Mouse (Mus musculus) c-Kit-positive CD71-positive TER-119-negative erythroid progenitor cells, embryonic 14.5 days (primary cell): ENCODE measurements around the gene Plekhg1.

Experiments
- DNase-seq: peaks from one replicate; pipeline ENCODE4 v3.0.0-alpha.2; 2013; ENCODE audit warnings: low read depth

Gene Plekhg1

DNA sequence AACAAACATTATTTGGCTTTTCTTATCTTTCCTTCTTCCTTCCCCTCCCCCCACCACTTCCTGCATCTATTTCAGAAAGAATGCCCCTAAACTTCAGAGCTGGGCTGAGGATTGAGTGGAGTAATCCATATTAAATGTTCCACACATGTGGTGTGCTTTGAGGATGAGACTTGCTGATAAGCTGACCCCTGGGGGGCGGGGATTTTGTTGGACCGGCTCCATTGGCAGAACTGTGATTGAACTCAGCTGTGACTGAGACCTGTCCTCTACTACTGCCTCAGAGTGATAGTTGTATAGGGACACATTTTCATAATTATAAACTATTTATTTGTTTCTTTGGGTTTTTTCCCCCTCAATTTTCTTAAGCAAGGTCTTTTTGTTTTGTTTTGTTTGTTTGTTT is 2.9 kb downstream of the Plekhg1 start:
- DNase-seq = no peak

DNA sequence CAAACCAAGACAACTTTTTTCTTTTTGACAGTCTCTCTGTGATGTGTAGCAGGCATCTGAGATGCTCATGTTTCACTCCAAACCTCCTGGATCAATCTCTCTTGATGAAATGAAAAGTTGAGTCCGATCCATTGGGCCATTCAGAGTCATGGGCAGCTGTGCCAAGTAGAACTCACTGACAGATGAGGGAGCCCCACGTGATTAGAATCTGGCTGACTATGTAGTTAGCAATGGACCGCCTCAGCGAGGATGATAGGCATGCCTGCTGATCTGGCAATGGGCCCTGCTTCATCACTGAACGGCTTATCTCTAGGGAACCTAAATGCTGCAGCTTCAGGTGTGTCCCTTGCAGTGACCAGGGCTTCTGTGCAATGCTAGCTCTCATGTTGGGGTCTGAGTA is 3.7 kb downstream of the Plekhg1 start:
- no peak for DNase-seq

- no peak for DNase-seq
These were observed 6.8 kb downstream of the Plekhg1 start for GRCm38 (mm10) chr10:3746794-3747518.

DNA sequence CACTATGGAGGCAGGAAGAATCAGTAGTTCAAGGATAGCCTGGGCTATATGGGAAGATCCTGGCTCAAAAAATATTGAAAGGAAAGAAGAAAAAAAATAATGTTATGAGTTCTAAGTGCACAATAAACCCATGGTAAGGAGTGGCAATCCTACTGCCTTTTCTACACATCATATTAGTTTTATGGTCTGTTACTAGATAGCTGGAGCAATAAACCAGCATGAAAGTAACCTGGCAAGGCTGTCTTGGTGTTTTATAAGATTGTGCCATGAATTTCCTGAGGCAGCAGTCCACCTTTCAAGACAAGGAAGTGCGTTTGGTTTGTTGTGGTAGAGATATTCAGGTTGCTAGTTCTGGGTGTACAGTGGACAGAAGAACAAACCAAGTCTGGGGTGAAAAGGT is 9.4 kb downstream of the Plekhg1 start:
- no peak for DNase-seq

GRCm38 (mm10) chr10:3761992-3762391 is 21.8 kb downstream of the Plekhg1 start:
- DNase-seq = no peak

GRCm38 (mm10) chr10:3763199-3763598 is 23.0 kb downstream of the Plekhg1 start:
- DNase-seq = no peak

DNA sequence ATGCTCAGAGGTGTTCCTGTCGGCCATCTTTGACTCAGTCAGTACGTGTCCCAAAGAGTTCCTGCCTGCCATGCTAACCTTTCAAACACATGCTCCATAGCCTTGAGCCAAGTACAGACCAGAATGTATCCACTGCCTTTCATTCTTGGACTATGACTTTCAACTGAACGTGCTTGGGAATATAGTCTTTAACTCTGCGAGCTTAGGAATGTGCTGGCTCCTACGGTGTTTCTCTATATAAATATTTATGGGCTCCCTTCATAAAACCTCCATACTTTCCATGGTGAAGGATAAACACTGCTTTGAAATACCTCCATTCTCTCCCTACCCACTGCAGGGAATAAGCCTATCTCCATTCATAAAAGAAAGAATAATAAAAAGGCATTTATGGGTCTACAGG is 29.0 kb downstream of the Plekhg1 start:
- no peak for DNase-seq

DNA sequence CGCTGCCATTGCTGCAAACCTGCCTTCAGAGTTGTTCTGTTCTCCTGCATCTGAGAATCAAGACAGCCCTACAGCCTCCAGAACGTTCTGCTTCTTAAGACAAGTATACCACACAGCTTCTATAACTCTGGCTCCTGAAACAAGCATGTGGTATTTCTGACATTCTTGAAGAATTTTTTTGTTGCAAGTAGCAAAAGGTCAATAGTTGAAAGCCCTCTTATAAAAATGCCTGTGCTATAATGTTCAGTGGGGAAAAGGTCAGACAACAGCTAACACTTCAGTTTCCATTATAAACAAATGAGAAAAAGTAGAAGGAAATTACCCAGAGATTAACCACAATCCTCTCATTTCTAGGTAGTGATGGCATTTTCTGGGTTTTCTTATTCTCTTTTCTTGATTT is 34.2 kb downstream of the Plekhg1 start:
- no peak for DNase-seq

- no peak for DNase-seq
These were observed 36.6 kb downstream of the Plekhg1 start for GRCm38 (mm10) chr10:3776761-3777160.

GRCm38 (mm10) chr10:3785362-3785761 is 45.2 kb downstream of the Plekhg1 start:
- no peak for DNase-seq

GRCm38 (mm10) chr10:3786531-3786930 is 46.4 kb downstream of the Plekhg1 start:
- DNase-seq = no peak

DNA sequence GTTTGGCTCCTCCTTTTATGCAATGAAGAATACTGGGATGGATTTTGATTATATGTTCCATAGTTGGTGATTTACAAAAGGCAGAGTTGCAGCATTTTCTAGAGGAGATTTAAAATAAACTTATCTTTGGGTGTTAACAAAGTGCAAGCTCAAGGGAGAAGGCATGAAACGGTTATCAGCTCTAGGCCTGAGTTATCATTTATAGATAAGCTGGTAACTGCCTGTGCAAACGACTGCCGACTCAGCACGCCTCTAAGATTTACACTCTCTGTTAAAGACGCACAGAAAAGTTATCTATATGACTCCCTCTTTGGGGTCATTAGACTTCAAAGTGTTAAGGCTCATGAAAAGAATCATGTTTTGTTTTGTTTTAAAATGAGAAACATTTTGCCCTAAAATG is 46.8 kb downstream of the Plekhg1 start:
- DNase-seq = no peak

DNA sequence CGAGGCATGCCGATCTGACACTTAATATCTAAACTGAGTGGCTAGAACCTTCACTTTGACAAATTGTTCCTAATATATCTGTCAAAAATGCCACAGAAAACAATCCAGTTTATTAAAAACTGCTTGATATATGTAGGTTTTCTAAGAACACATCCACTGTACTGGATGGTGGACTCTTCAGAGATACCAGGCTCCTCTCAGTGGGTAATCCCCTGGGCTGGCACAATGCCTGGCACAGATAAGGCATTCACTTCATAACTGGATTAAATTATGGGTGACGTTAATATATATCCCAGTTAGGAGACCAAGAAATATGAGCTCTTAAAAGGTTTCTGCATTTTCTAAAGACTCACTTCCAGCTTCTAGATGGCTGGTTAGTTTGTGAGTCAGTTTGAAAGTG is 53.7 kb downstream of the Plekhg1 start:
- no peak for DNase-seq

DNA sequence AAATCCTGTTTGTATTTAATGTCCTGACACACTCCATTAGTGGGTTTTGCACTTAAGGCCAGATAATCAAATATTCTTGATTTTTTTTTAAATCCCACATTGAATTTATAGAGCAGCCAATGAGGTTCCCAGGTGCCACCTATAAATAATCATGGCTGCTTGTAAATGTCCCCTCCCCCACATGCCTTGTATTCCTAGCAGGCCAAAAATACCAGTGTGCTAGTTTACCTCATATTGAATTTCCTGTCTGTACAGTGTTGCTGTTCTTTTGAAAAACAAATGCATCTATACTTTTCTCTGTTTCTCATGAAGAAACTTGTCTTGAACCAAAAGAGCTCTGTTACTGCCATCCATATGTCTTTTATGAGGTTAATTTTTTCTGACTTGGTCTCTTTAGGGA is 59.3 kb downstream of the Plekhg1 start:
- DNase-seq = no peak

- no peak for DNase-seq
These were observed 61.1 kb downstream of the Plekhg1 start for GRCm38 (mm10) chr10:3801254-3801653.

DNA sequence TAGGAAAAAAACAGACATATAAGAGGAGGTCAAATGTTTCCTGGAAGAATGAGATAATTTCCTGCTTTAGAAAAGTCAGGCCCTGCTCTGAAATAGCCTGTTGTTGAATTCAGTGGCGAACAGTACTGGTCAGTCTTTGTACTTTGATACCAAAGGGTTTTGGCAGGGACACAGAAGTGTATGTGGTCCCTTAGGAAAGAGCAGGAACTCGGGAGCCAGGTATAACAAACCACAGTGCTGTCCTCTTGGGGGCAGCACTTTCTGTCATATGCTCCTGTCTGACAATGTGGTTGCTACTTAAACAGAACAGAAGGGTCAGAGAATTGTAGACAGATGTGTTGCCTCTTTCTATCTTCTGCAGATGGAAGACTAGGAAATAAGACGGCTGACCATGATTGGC is 65.2 kb downstream of the Plekhg1 start:
- no peak for DNase-seq

DNA sequence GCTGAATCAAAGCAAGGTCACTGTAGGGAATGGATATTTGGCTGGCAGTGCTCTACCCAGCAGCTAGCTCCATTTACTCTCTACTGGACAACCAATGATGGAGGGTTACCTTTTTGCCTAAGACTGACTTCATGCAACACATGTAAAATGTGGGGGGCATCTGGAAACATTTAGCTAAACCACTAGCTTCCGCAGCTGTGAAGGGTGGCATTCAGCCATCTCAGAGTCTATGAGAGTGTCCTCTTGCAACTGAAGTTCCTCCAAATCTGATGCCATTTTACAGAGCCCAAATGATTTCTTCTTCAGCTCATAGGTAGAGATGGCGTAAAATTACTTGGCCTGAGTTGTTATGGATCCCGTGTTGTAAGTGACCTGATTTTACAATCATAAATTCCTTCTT is 67.8 kb downstream of the Plekhg1 start:
- no peak for DNase-seq

- DNase-seq = no peak
These were observed 70.5 kb downstream of the Plekhg1 start for GRCm38 (mm10) chr10:3810476-3811273.

DNA sequence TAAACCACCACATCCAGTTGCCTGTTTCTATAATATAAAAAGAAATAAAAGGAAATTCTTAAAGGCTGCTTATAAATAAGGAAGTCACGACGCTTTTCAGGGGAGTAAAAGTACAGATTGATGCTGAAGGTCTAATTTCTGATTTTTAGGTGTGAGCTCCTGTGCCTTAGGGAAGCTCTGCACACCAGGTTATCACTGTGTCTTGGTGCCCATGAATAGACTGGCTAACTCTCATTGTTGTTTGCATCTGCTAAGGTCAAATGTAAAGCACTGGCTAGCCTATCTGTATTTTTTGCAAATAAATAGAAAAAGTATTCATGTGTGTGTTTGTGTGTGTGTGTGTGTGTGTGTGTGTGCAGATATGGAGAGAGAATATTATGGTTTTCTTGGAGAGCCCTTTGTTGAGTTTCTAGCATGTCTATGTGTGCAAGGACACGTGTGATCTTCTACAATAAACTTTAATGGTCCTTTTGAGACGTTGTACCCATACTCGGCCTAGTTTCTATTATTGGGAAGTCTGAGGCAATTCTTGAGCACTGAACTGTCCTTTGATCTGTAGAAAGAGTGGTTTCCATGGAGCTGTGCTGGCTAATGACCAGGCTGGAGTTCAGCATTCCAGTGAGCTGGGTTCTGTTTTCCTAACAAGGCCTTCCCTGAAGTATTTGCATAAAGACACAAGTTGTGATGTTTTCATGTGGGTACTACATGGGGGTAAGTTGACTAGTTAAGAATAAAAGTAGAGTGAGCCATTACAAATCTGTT is 79.0 kb downstream of the Plekhg1 start:
- no peak for DNase-seq

DNA sequence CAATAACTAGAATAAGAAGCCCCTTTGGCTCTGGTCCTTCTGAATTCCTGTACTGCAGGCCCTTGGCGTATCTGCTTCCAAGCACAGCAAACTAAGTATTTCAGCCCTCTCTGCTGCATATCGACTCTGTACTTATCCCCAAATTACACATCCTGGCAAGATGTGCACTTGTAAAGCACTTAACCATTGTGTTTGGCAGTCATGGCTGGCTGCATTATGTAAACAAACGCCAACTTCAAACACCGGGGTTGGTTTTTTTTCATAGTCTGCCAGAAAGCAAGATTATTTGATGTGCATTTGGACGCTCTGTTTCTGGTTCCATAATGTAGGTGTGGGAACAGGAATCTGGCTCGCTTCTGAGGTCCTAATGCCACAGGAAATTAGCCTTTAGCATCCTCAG is 83.7 kb downstream of the Plekhg1 start:
- no peak for DNase-seq

- DNase-seq = no peak
These were observed 85.9 kb downstream of the Plekhg1 start for GRCm38 (mm10) chr10:3826043-3826442.

GRCm38 (mm10) chr10:3827368-3827767 is 87.2 kb downstream of the Plekhg1 start:
- DNase-seq = no peak

GRCm38 (mm10) chr10:3829472-3829871 is 89.3 kb downstream of the Plekhg1 start:
- DNase-seq = no peak
